Mouse (Mus musculus) MEL (cell line): ENCODE results near the gene Klhl31. TPM values are rescaled to one million over a fixed set of nuclear protein-coding genes. Genes with fewer than 3 reads are reported as not detected.

Experiments
- DNase-seq: peaks from one replicate; pipeline ENCODE4 v3.0.0; 2011; ENCODE audit warnings: low read depth, low spot score
- H3K27ac ChIP-seq: 2 replicates; pipeline ENCODE4 v1.5.1; 2012; ENCODE audit warnings: low read depth, mild to moderate bottlenecking, control low read depth, low read length, moderate library complexity; ENCODE audit not compliant: control insufficient read depth
- H3K27me3 ChIP-seq, 2 experiments: fragments of 150-350 bp in 1 of 2; sonication (generic) in 1 of 2; 2 replicates each; pipeline ENCODE4 v1.6.1; 2012; ENCODE audit warnings: low read length in 2 of 2, mild to moderate bottlenecking in 2 of 2, improper control_type of control experiment in 1 of 2, moderate library complexity in 1 of 2; ENCODE audit not compliant: insufficient read depth in 2 of 2, control insufficient read depth in 1 of 2
- H3K36me3 ChIP-seq, 2 experiments: 2 replicates each; pipeline ENCODE4 v1.6.1; 2012 to 2014; ENCODE audit warnings: low read length in 2 of 2, improper control_type of control experiment in 1 of 2, inconsistent platforms in 1 of 2, mild to moderate bottlenecking in 1 of 2; ENCODE audit not compliant: insufficient read depth in 2 of 2, control insufficient read depth in 1 of 2
- H3K4me1 ChIP-seq, 2 experiments: fragments of 150-350 bp in 1 of 2; sonication (generic) in 1 of 2; 2 replicates each; pipeline ENCODE4 v1.6.1; 2012; ENCODE audit warnings: low read length in 2 of 2, improper control_type of control experiment in 1 of 2, mild to moderate bottlenecking in 1 of 2; ENCODE audit not compliant: insufficient read depth in 2 of 2, control insufficient read depth in 1 of 2
- H3K4me3 ChIP-seq, 2 experiments: fragments of 150-350 bp in 1 of 2; sonication (generic) in 1 of 2; 2 replicates each; pipeline ENCODE4 v1.5.1; 2012; ENCODE audit warnings: low read depth in 2 of 2, low read length in 2 of 2, mild to moderate bottlenecking in 2 of 2, moderate library complexity in 2 of 2, control low read depth in 1 of 2, improper control_type of control experiment in 1 of 2; ENCODE audit not compliant: control insufficient read depth in 1 of 2, insufficient read depth in 1 of 2
- H3K79me2 ChIP-seq: 2 replicates; pipeline ENCODE4 v1.6.1; 2012; ENCODE audit warnings: mild to moderate bottlenecking, low read length, moderate library complexity; ENCODE audit not compliant: control insufficient read depth, poor library complexity, insufficient read depth
- H3K9ac ChIP-seq: 2 replicates; pipeline ENCODE4 v1.6.1; 2012; ENCODE audit warnings: low read depth, mild to moderate bottlenecking, control low read depth, low read length, moderate library complexity; ENCODE audit not compliant: control insufficient read depth, poor library complexity, severe bottlenecking
- H3K9me3 ChIP-seq: fragments of 150-350 bp; sonication (generic); replicated peaks from 2 replicates; pipeline ENCODE4 v1.6.1; 2012; ENCODE audit warnings: mild to moderate bottlenecking, low read length, improper control_type of control experiment, moderate library complexity; ENCODE audit not compliant: insufficient read depth
- BHLHE40 ChIP-seq: IDR thresholded peaks from 2 replicates; pipeline ENCODE4 v1.6.1; 2012; ENCODE audit warnings: low read depth, mild to moderate bottlenecking, inconsistent platforms, low read length, improper control_type of control experiment, borderline replicate concordance
- CHD1 ChIP-seq: IDR thresholded peaks from 2 replicates; pipeline ENCODE4 v1.6.1; 2012; ENCODE audit warnings: low read depth, mild to moderate bottlenecking, inconsistent platforms, low read length, improper control_type of control experiment
- CHD2 ChIP-seq: IDR thresholded peaks from 2 replicates; pipeline ENCODE4 v1.6.1; 2011; ENCODE audit warnings: low read length, improper control_type of control experiment
- CTCF ChIP-seq, 3 experiments: IDR thresholded peaks in 2 of 3; conservative IDR thresholded peaks in 1 of 3; 2 replicates each; pipeline ENCODE4 v1.5.1; 2011 to 2012; ENCODE audit warnings: low read length in 3 of 3, low read depth in 2 of 3, mild to moderate bottlenecking in 2 of 3, improper control_type of control experiment in 1 of 3, inconsistent platforms in 1 of 3, mixed read lengths in 1 of 3, moderate library complexity in 1 of 3; ENCODE audit not compliant: control insufficient read depth in 1 of 3, insufficient read depth in 1 of 3, poor library complexity in 1 of 3, severe bottlenecking in 1 of 3
- E2F4 ChIP-seq: IDR thresholded peaks from 2 replicates; pipeline ENCODE4 v1.6.1; 2011; ENCODE audit warnings: low read depth, low read length, improper control_type of control experiment, borderline replicate concordance
- GATA1 ChIP-seq: IDR thresholded peaks from 2 replicates; pipeline ENCODE4 v1.6.1; 2011; ENCODE audit warnings: low read depth, low read length, improper control_type of control experiment
- JUND ChIP-seq: IDR thresholded peaks from 2 replicates; pipeline ENCODE4 v1.6.1; 2011; ENCODE audit warnings: low read depth, mild to moderate bottlenecking, improper control_type of control experiment, low read length
- MAFK ChIP-seq: IDR thresholded peaks from 2 replicates; pipeline ENCODE4 v1.6.1; 2011; ENCODE audit warnings: low read depth, mild to moderate bottlenecking, low read length, improper control_type of control experiment, borderline replicate concordance
- MEF2A ChIP-seq: IDR thresholded peaks from 2 replicates; pipeline ENCODE4 v1.6.1; 2014; ENCODE audit warnings: low read depth, mild to moderate bottlenecking, inconsistent platforms, low read length, improper control_type of control experiment; ENCODE audit not compliant: poor library complexity, insufficient replicate concordance, severe bottlenecking; ENCODE audit errors: extremely low read depth
- MXI1 ChIP-seq: IDR thresholded peaks from 2 replicates; pipeline ENCODE4 v1.6.1; 2011; ENCODE audit warnings: mild to moderate bottlenecking, low read depth, low read length, improper control_type of control experiment
- MYB ChIP-seq: IDR thresholded peaks from 2 replicates; pipeline ENCODE4 v1.6.1; 2011; ENCODE audit warnings: mild to moderate bottlenecking, low read depth, low read length, improper control_type of control experiment
- POLR2AphosphoS2 ChIP-seq: IDR thresholded peaks from 2 replicates; pipeline ENCODE4 v1.6.1; 2011; ENCODE audit warnings: low read length, improper control_type of control experiment
- SIN3A ChIP-seq: IDR thresholded peaks from 2 replicates; pipeline ENCODE4 v1.6.1; 2012; ENCODE audit warnings: low read length, improper control_type of control experiment, inconsistent platforms
- TAL1 ChIP-seq: IDR thresholded peaks from 2 replicates; pipeline ENCODE4 v1.6.1; 2012; ENCODE audit warnings: mild to moderate bottlenecking, inconsistent platforms, low read length, moderate library complexity, mixed read lengths
- TCF12 ChIP-seq: IDR thresholded peaks from 2 replicates; pipeline ENCODE4 v1.6.1; 2014; ENCODE audit warnings: low read depth, mild to moderate bottlenecking, inconsistent platforms, low read length, improper control_type of control experiment, moderate library complexity
- USF1 ChIP-seq: IDR thresholded peaks from 2 replicates; pipeline ENCODE4 v1.6.1; 2014; ENCODE audit warnings: low read depth, mild to moderate bottlenecking, inconsistent platforms, low read length, improper control_type of control experiment, moderate library complexity
- ZC3H11A ChIP-seq: IDR thresholded peaks from 2 replicates; pipeline ENCODE4 v1.6.1; 2012; ENCODE audit warnings: low read depth, mild to moderate bottlenecking, inconsistent platforms, low read length, improper control_type of control experiment
- ZKSCAN1 ChIP-seq: IDR thresholded peaks from 2 replicates; pipeline ENCODE4 v1.6.1; 2012; ENCODE audit warnings: low read depth, mild to moderate bottlenecking, inconsistent platforms, low read length, improper control_type of control experiment, moderate library complexity
- ZNF384 ChIP-seq: IDR thresholded peaks from 2 replicates; pipeline ENCODE4 v1.6.1; 2012; ENCODE audit warnings: low read depth, mild to moderate bottlenecking, inconsistent platforms, low read length, improper control_type of control experiment
- polyA plus RNA-seq, 2 experiments: library from polyadenylated mRNA; stranded (reverse) in 1 of 2; unstranded in 1 of 2; fragments of >175 nt in 1 of 2; fragments of >200 nt in 1 of 2; gene quantifications; 2 replicates each; pipeline versions ENCODE4 v1.2.1 to v1.2.4; 2012; ENCODE audit warnings: low replicate concordance in 2 of 2, low read depth in 1 of 2; ENCODE audit not compliant: insufficient read length in 2 of 2, insufficient read depth in 1 of 2, missing spikeins in 1 of 2
- total RNA-seq: library from RNA; depleted of rRNA; stranded (reverse); fragments of 300-350 nt; gene quantifications from 2 replicates; pipeline ENCODE4 v1.2.3, GENCODE M21; 2012

The Klhl31 gene
- total and polyA plus RNA-seq, 3 experiments: not detected

DNA sequence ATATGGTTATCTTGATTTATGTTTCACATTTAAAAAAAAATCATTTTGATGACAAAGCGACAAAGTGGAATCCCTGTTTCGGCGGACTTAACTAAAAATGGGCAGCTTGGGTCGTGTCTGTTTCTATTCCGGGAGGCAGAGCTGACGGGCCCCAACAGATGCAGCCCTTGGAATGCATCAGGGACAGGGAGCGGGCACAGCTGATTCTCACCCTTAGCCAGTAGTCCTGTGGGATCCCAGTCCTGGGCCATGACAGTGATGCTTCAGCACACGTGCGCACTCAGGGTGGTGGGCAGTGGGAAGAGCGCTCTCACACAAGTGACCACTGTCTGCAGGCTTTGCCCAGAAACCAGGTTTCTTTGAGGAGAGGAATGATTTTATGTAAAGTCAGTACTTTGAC lies 1.1 kb downstream of the Klhl31 start:
- Histone ChIP-seq H3K9me3 (no peaks in the 10 kb centered on the region), H3K9ac (no peak overlapping the region), H3K4me3 (no peak overlapping the region), H3K27me3 (peaks cover 2 to 9% of the 10 kb centered on the region in 2 experiments; a peak in 3 of 4 replicates), H3K4me1 (no peaks in the 10 kb centered on the region), H3K79me2 (no peaks in the 10 kb centered on the region), H3K36me3 (no peaks in the 10 kb centered on the region), H3K27ac (no peak overlapping the region)
- no peak for TF ChIP-seq BHLHE40
- TF ChIP-seq ZKSCAN1: no peak
- no peak for TF ChIP-seq CHD1
- no peak for TF ChIP-seq SIN3A
- no peak for TF ChIP-seq ZNF384
- no peak for TF ChIP-seq POLR2AphosphoS2
- TF ChIP-seq TAL1: no peak
- TF ChIP-seq MEF2A: no peak
- TF ChIP-seq MAFK: no peak
- no peak for TF ChIP-seq GATA1
- no peak for TF ChIP-seq CTCF (IDR thresholded peaks at IDR 0.05 in 2 of 3, conservative IDR thresholded peaks at IDR 0.05 in 1 of 3; ENCODE audit: control insufficient read depth in 1 of 3, insufficient read depth in 1 of 3, low read depth in 2 of 3, low read length in 3 of 3, poor library complexity in 1 of 3, severe bottlenecking in 1 of 3)
- TF ChIP-seq USF1: no peak
- DNase-seq: no peak

DNA sequence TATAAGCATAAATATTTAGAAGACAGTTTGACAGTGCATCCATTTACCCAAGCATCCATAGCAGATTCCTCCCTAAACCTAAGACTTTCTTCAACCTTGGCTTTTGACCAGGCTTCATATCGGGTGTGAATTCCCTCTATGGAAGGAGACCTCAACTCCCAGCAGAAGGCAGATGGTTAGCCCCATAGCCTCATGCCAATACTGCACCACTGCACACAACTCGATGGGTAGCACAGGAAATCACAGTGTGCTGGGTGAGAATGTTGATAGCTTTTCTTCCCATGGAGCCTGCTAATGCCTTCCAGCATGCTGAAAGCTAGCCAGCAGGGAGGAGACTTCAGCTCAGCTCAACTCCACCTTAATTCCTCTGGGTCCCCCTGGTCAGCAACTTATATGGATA lies 8.9 kb downstream of the Klhl31 start:
- H3K27ac ChIP-seq: no peak overlapping the region
- TF ChIP-seq MXI1: no peak
- no peak for TF ChIP-seq CHD2
- TF ChIP-seq MYB: no peak
- TF ChIP-seq TCF12: no peak
- TF ChIP-seq ZC3H11A: no peak
- TF ChIP-seq JUND: no peak
- TF ChIP-seq E2F4: no peak

More for the DNA sequence above, 8.9 kb downstream of the Klhl31 start:
- no peak overlapping the region for H3K4me3 ChIP-seq
- DNase-seq: no peak
- H3K27me3 ChIP-seq: peaks cover 2 to 3% of the 10 kb centered on the region in 2 experiments; a peak in 3 of 4 replicates
- no peaks in the 10 kb centered on the region for H3K9me3 ChIP-seq
- H3K4me1 ChIP-seq: no peaks in the 10 kb centered on the region
- no peaks in the 10 kb centered on the region for H3K79me2 ChIP-seq
- no peak overlapping the region for H3K9ac ChIP-seq
- H3K36me3 ChIP-seq: no peaks in the 10 kb centered on the region
